Mouse (Mus musculus): ENCODE data around the gene Hlf. TPM values are rescaled to one million over a fixed set of nuclear protein-coding genes. Genes with fewer than 3 reads are reported as not detected.

Gene Hlf
- total RNA-seq, 1 experiment from 2014 or later: 29.1 TPM

DNA sequence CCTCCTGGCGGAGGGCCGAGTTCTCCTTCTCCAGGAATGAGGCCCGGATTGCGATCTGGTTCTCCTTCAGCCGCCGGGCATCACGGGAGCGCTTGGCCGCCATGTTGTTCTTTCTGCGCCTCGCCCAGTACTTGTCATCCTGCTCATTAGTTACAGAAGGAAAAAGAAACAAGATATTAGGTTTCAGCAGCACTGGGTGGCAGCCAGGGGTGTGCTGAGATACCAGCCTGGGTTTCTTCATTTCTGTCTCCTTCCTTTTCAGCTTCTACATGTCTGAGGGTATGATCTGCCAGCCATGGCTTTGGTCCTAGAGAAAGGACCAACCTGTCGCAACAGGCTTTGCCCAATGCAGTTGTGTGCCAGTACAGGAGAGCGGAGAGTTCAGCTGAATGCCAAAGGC, 49.9 kb downstream of the Hlf start:
- DNase-seq: peak; percentile 65

DNA sequence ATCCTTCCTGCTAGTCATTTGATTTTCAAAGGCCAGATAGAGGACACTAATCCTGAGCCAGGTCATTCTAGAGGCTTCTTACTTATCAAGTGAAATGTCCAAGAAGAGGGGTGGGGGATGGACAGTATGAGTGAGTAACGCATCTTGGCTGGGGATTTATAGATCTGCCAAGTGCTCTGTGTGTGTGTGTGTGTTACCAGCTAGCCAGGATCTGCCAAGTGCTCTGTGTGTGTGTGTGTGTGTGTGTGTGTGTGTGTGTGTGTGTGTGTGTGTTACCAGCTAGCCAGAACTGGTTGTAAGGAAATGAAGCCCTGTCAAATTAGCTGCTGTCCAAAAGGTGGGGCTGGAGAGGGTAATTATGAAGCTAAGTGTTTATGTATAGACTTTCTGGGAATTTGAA, 55.9 kb downstream of the Hlf start:
- peak; percentile 54 for DNase-seq

DNA sequence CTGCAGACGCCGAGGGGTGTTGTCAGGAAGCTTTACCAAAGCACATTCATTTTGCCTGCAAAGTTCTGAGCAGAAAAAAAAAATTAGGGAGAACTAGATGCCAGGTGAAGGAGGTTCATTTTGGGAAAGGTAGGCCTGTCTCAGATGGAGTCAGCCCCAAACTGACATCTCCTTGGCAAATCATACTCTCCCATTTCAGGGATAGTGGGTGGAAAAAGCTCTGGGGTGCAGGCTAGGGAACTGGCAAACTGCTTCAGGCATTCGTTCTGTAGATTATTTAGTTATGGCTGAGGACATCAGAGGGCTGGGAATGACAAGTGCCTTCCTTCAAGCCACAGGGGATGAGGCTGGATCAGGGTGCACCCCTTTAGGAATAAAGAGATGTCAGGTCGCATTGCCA, 58.0 kb downstream of the Hlf start:
- DNase-seq: no peak

DNA sequence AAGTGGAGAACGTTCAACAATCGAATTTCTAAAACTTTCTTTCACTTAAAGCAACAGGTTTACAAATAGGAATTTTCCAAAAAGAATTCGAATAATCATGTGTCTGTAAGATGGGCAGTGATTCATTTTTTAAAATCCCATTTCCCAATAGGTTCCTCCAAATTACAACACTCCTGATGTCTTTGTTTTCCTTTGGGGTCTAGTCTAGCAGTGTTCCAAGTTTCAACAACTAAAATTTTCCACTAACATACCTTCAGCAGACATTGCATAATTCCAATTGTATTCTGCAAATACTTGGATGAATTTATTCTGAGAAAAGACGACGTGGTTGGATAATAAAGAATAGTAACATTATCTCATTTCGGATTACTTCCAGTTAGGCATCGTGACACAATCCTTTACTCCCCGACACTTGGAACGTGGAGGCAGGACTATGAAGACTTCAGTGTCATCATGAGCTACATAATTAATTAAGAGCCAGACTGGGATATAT, 60.4 kb downstream of the Hlf start:
- DNase-seq: no peak

DNA sequence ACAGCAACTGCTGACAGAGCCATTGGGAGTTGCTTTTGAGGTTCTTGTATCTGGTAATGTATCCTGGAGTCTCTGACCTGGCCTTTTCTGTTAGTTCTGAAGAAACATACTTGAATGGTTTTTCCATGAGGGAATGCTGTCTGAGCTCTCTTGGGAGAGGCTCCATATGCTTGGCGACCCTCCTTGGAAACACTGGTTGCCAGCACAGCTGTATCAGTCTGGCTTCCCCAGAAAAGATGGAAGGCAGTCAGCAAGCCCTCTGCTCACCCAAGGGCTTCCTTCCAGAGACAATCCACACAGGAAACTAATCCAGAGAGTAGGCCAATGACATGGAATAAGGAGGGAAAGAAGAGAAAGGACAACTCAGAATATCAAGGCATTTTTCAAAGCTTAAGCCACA, 63.9 kb downstream of the Hlf start:
- no peak for DNase-seq

DNA sequence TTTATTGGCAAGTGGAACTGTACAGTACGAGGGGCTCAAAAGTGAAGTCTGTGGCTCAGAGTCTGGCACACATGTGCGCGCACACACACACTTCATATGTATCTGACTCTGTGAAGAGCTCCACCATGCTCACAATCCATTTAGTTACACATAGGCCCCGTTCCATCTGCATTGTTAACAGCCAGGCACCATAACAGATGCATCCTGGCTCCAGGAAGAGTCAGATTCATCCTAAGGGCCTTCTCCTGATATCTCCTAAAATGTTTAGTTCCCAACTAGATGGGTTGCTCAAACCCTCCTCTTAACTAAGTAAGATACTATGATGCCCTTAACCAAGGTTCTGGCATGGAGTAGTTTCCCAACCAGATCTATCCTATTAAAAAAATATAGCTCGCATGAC, 64.5 kb downstream of the Hlf start:
- no peak for DNase-seq

DNA sequence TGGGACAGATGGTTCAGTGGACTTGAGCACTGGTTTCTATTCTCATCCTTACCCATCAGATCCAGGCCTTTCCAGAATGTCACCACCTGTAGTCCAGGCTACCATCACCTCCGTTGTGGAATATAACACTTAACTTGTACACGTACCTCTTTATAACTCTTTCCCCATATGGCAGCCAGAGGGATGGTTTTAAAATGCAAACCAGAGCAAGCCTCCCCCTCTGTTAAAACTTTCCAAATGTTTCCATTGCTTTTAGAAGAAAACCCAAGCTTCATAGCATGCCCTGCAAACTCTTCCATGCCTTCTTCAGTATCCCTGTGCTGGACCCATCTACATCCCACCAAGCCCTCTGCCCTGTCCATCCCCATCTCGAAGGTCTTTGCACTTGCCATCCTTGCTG, 66.1 kb downstream of the Hlf start:
- DNase-seq: no peak

DNA sequence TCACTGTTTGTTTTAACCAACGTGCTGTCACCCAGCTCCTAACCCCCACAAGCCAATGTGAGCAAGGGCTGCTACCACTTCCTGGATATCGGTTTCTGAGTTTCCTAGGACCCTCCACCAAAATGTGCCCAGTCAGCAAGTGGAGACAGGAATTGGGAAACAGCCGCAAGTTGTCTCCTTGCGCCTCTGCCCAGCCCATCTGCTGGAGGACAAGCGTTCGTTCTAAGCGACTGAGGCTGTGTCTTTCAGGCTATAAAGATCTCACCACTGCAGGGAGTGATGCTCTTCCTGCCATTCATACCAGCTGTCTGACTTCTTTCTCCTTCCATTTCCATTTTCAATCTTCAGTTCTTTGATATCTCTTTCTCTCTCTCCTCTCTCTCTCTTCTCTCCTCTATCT, 69.8 kb downstream of the Hlf start:
- DNase-seq: no peak

DNA sequence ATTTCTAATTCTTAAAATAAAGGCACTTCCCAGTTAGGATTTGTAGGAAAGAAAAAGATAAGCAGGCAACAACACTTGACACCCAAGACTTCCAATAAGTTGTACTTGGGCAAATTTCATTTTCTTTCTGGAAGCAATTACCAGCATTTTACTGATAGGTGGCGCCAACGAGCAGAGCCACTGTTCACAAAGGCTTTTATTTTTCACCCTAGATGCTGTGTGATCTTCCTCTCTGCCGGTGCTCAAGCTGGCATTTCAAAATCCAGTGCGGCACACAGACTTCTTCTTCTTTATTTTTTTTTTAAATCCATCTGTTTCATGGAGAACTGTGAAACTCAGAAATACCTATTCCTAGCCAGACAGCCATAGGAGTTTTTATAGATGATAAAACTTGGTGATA, 73.2 kb downstream of the Hlf start:
- DNase-seq: peak; percentile 68

DNA sequence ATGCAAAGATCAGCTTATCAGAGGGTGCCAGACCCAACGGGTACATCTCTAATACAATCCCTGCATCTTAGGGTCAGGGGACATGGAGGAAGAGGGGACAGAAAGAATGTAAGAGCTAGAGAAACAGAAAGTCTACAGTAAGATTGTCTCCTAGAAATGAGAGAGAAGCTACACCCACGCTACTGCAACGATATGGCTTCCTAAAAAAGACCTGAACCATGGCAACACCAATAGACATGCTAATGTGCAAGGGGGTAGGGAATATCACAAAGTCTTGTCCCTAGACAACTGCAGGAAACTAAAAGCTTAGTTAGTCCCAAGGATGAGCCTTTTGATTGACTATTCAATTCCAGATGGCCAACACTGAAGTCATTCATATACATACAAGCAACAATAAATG, 76.1 kb downstream of the Hlf start:
- no peak for DNase-seq

DNA sequence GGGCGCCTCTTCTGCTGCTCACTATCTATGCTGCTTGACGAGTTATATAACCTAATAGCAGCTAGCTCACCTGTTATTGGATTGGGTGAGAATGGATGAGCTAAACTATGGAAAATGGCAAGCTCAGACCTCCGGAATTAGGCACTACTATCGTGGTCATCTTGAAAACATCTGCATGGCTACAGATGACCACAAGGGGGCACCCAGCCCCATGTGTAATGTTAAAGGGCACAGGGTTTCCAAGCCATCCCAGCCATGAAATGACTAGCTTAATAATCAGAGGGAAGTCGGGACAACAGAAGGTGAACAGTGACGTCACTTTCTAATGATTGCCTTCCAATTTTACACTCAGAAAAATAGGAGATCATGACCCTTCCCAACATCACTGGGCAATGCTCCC, 83.7 kb downstream of the Hlf start:
- peak; percentile 80 for DNase-seq

DNA sequence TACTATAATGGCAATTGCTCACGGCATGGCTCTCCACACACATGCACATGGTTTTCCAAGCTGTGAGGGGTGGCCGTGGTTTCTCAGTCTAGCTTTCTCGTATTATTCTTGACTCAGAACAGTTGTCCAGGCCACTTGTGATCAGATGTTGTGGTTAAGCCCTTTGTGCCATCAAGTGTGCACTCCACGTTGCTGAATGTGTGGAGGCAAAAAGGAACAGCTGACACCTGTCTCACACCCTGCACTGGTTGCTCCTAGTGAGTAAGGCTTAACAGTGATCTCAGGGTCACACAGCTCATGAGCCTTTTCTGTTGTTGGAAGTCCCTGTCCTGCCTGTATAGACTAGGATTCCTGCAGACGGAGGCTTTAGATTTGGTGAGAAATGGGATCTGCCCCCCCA, 84.6 kb downstream of the Hlf start:
- DNase-seq: no peak

DNA sequence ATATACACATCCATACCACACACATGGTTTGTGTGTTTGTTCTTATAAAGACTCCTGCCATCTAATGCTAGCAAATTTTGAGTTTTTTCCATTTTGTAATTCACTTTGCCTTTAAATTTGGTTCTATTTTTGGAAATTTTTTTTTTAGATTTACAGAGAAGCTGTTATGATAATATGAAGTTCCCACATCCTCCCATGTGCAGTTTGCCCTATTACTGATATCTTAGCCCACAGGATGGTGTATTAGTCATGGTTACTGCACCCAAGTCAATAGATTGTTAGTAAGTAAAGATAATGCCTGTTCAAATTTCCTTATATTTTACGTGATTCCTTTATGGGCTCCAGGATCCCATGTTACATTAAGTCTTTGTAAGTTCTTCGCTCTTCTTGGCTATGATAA, 96.1 kb downstream of the Hlf start:
- DNase-seq: no peak

DNA sequence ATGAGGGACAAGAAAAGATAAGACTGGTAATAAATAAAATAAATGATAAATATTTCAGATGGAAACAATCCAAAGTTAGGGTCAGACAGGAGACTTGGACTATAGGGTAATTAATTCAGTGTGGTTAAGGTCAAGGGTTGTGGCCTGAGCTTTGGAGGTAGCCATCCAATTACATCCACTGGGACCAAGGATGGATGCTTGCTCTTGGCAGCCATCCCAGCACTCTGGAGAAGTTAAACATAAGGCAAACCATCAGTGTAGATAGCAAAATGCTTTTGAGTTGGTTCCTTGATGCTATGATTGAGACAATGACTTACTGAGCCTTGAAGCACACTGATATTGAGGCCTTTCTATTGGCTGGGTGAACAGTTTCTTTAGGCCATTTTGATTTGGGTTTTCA, 97.9 kb downstream of the Hlf start:
- peak; percentile 14 for DNase-seq

DNA sequence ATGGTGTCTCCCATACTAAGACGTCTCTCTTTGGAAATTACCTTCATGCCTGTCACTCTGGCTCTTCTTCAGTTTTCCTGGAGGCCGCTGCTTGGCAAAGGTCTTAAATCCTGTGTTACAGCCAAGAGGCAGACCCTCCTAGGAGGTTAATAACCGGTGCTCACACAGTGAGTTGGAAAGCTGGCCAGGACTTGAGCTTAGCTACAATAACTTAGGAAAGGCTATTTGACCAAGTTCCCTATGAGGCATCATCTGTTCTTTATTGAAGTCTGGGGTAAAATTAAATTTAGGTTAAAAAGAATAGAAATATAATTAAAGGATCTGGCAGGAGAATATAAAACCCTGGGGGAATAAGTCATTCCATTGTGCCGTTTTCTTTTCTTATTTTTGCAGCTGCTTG, 99.5 kb downstream of the Hlf start:
- no peak for DNase-seq

DNA sequence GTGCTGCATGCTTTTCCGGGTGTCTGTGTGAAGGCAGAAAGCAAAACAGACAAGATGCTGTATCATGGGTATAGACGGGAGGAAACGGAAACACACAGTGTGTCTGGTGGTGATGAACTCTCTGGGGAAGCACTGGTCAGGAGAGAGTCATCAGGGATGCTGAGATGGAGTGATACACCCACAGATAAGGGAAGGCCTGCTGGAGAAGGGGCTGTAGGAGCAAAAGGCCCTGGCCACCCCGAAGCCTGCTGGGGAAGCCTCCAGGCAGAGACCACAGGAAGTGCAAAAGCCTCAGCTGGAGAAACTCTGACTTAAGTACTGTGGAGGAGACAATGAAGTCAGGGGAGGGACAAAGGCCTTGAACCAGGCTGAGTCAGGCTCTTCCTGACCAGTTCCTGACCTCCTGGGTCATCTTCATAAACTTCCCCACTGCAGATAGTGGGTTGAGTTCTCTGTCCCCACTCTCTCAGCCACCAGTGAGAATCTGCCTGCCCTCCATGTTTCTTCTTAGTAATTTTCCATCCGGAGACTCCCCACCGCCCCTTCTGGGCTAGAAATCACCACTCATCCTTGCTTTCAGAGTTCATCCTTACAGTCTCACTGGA, 104.0 kb downstream of the Hlf start:
- peak; percentile 12 for DNase-seq

Other genes starting within 250 kb of the Hlf start
- 2.9 and 3.5 TPM in 2 replicates for gene Gm45716, start 203.2 kb downstream of the Hlf start, total RNA-seq (2021)
- 68.3 and 87.3 TPM in 2 replicates for gene Mmd, start 141.4 kb downstream of the Hlf start, total RNA-seq (2021)
- 7.4 and 8.7 TPM in 2 replicates for gene Stxbp4, start 247.2 kb upstream of the Hlf start, total RNA-seq (2021)
- gene Cox11, start 247.3 kb upstream of the Hlf start, total RNA-seq (2021): 23.4 and 26.0 TPM in 2 replicates